Mouse (Mus musculus) hindbrain, postnatal 0 days (tissue): ENCODE data around the gene Olfr1208. TPM values are rescaled to one million over a fixed set of nuclear protein-coding genes. Genes with fewer than 3 reads are reported as not detected.

Source experiments
- ATAC-seq: fragments of 200-750 bp; cut with Nextera tagmentation; 2 replicates; pipeline ENCODE4 v1.8.0; 2017; ENCODE audit warnings: mild to moderate bottlenecking, moderate TSS enrichment, moderate library complexity
- DNase-seq: peaks from one replicate; pipeline ENCODE4 v3.0.0-alpha.2; 2015; ENCODE audit warnings: low spot score
- H3K27ac ChIP-seq: fragments of 300-500 bp; sonication (generic); 2 replicates; pipeline ENCODE4 v1.5.1; 2014; ENCODE audit warnings: mild to moderate bottlenecking
- H3K27me3 ChIP-seq: fragments of 300-500 bp; sonication (generic); 2 replicates; pipeline ENCODE4 v1.6.1; 2014; ENCODE audit warnings: low read length, mixed read lengths; ENCODE audit not compliant: insufficient read depth
- H3K36me3 ChIP-seq: fragments of 300-500 bp; sonication (generic); 2 replicates; pipeline ENCODE4 v1.6.1; 2014; ENCODE audit warnings: low read length, mixed read lengths; ENCODE audit not compliant: insufficient read depth
- H3K4me1 ChIP-seq: fragments of 300-500 bp; sonication (generic); 2 replicates; pipeline ENCODE4 v1.6.1; 2014; ENCODE audit warnings: antibody characterized with exemption, low read length, mixed read lengths; ENCODE audit not compliant: insufficient read depth
- H3K4me2 ChIP-seq: fragments of 300-500 bp; sonication (generic); 2 replicates; pipeline ENCODE4 v1.6.1; 2014; ENCODE audit warnings: low read depth, mild to moderate bottlenecking, low read length, moderate library complexity, mixed read lengths
- H3K4me3 ChIP-seq: fragments of 300-500 bp; sonication (generic); 2 replicates; pipeline ENCODE4 v1.5.1; 2014; ENCODE audit warnings: low read length
- H3K9ac ChIP-seq: fragments of 300-500 bp; sonication (generic); replicated peaks from 2 replicates; pipeline ENCODE4 v1.6.1; 2014; ENCODE audit warnings: mild to moderate bottlenecking, low read length, moderate library complexity, mixed read lengths
- H3K9me3 ChIP-seq: fragments of 300-500 bp; sonication (generic); 2 replicates; pipeline ENCODE4 v1.6.1; 2016; ENCODE audit warnings: low read length, mixed read lengths
- CTCF ChIP-seq: IDR thresholded peaks from 2 replicates; pipeline ENCODE4 v1.5.1; 2016; ENCODE audit warnings: antibody characterized with exemption, control low read depth, low read depth
- WGBS: fragments of 180-500 bp; shearing (Covaris S2); extraction: QIAGEN DNeasy Blood & Tissue Kit; methylation state at CpG from one replicate; pipeline ENCODE4 v1.1.7; 2014; 5-methylcytosine and 5-hydroxymethylcytosine counted together
- polyA plus RNA-seq: library from polyadenylated mRNA; unstranded; fragments of >200 nt; fragmentation: Nextera tagmentation; extraction: Ambion mirVana; gene quantifications from 2 replicates; pipeline ENCODE4 v1.2.1, GENCODE M21; 2015
- total RNA-seq: library from RNA; depleted of rRNA; stranded (reverse); fragments of >200 nt; gene quantifications from 2 replicates; pipeline ENCODE4 v1.2.3, GENCODE M21; 2014; rRNA removed

Gene Olfr1208
- total RNA-seq (not detected in 2 replicates), polyA plus RNA-seq (not detected in 2 replicates)

DNA sequence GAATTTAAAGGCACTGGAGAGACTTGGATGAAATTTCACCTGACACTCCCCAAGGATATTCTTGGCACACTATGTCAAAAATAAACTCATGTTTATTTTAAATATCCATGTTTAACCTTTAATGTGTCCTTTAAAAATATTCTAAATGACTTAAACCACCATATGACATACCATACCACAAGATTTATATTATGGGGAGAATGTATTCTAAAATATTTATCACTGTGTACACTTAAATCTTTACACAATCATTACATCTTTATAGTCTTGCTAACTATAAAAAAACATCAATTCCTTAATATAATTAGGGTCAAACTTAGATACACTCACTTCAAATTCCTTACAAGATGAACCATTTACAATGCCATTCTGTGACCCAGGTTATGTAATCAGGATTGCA lies at the start of gene Olfr1208:
Olfr1208 (minus strand) TSS at position 101 of the 400 bp plus-strand sequence.
- no peak within 1 kb of the TSS for H3K4me3 ChIP-seq
- H3K4me2 ChIP-seq: no peak within 1 kb of the TSS
- no peaks in the 10 kb centered on the region for H3K27me3 ChIP-seq
- no peak for TF ChIP-seq CTCF
- DNase-seq: no peak
- H3K4me1 ChIP-seq: no peaks in the 10 kb centered on the region
- H3K36me3 ChIP-seq: no peaks in the 10 kb centered on the region
- no peaks in the 10 kb centered on the region for H3K9me3 ChIP-seq
- no peak within 1 kb of the TSS for H3K9ac ChIP-seq
- ATAC-seq: no peak
- no peak within 1 kb of the TSS for H3K27ac ChIP-seq

DNA sequence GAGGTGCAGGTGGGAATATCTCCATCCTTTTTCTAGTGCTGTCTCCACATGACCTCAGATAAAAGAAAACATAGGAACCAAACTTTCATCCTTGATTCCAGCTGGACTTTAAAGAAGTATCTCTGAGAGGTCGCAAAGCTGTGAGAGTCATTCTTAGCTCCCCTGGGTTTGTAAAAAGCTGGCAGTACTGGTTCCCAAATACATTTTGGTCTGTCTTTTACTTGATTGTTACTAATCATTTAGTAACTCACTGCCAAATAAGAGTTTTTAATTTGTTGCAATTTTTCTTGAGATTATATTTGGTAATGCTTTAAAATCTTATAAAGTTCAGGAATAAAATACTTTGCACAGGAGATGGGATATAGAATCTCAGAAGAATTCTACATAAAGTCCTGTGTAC lies 35.9 kb upstream of the Olfr1208 start, which contains the start of gene Olfr1211:
Olfr1211 (minus strand) TSS at position 101 of the 400 bp plus-strand sequence.
- 85% methylated on average over 1 of the region's 1 CpGs for WGBS
- no peak within 1 kb of the TSS for H3K4me2 ChIP-seq
- H3K36me3 ChIP-seq: no peaks in the 10 kb centered on the region
- no peaks in the 10 kb centered on the region for H3K27me3 ChIP-seq
- H3K4me3 ChIP-seq: no peak within 1 kb of the TSS
- no peaks in the 10 kb centered on the region for H3K4me1 ChIP-seq
- no peak within 1 kb of the TSS for H3K9ac ChIP-seq
- no peak within 1 kb of the TSS for H3K27ac ChIP-seq
- no peak for ATAC-seq
- DNase-seq: no peak
- TF ChIP-seq CTCF: no peak
- no peaks in the 10 kb centered on the region for H3K9me3 ChIP-seq

DNA sequence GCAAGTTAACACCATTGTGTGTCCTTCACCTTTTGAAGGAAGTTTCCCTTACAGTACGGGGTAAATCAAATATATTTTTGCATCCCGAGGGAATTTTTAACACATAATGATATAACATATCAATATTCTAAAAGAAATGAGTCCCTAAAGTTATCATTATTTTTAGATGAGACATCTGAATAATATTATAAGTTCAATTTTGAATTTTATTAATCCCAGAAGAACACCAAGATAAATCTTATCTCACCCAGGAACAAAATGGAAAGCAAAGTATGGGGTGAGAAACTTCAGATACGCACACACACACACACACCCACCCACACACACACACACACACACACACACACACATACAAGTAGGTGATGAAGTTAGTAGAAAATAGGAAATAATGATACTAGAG lies 12.9 kb upstream of the Olfr1208 start, which contains the start of gene Olfr1209:
Olfr1209 (minus strand) TSS at position 101 of the 400 bp plus-strand sequence.
- H3K9me3 ChIP-seq: no peaks in the 10 kb centered on the region
- H3K36me3 ChIP-seq: no peaks in the 10 kb centered on the region
- H3K4me2 ChIP-seq: no peak within 1 kb of the TSS
- H3K27me3 ChIP-seq: no peaks in the 10 kb centered on the region
- H3K4me1 ChIP-seq: no peaks in the 10 kb centered on the region
- no peak within 1 kb of the TSS for H3K27ac ChIP-seq
- ATAC-seq (no peak), DNase-seq (no peak)
- no peak within 1 kb of the TSS for H3K9ac ChIP-seq
- H3K4me3 ChIP-seq: no peak within 1 kb of the TSS
- TF ChIP-seq CTCF: no peak
- WGBS: 91% methylated on average over 3 of the region's 3 CpGs

DNA sequence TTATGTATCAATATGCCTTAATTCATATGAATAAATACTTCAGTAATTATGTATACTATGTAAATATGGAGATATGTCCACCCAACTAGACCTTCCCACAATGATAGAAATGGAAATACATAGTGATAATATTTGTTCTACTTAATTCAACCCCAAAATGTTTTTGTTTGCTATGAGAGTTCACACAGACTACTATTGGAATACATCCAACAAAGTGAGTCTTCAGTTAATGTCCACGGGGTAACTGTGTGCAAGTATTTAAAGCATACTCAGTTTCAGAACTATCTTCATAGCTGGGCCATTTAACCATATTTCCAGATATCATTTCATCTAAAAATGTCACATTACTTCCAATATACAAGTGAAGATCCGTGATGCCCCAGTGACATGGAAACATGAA lies 39.2 kb downstream of the Olfr1208 start, which contains the start of gene Olfr1206:
Olfr1206 (plus strand) TSS at position 301 of the 400 bp plus-strand sequence.
- DNase-seq: no peak
- ATAC-seq: no peak
- Histone ChIP-seq H3K4me1 (no peaks in the 10 kb centered on the region), H3K27ac (no peak within 1 kb of the TSS), H3K4me3 (no peak within 1 kb of the TSS), H3K9me3 (no peaks in the 10 kb centered on the region), H3K4me2 (no peak within 1 kb of the TSS), H3K9ac (no peak within 1 kb of the TSS), H3K36me3 (no peaks in the 10 kb centered on the region), H3K27me3 (no peaks in the 10 kb centered on the region)
- no peak for TF ChIP-seq CTCF
- WGBS: 84% methylated on average over 2 of the region's 2 CpGs

DNA sequence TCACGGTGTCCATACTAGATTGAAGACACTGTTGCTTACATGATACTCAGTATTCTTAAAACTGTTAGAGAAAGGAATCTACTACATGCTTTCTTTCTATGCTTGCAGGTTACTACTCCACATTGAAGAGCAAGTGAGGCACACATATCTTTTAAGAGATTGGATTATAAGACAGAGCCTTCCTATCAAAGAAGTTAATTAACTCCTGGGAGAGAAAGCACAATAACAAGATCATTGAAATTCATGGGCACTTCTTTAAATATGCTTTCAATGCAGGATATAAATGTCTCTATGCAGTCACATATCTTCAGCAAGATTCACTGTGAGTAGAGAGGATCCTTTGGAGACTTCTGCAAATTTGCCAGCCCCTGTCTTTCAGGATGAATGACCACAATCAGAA lies 53.1 kb downstream of the Olfr1208 start, which contains the start of gene Olfr1204:
Olfr1204 (plus strand) TSS at position 301 of the 400 bp plus-strand sequence.
- Histone ChIP-seq H3K27me3 (no peaks in the 10 kb centered on the region), H3K27ac (no peak within 1 kb of the TSS), H3K36me3 (no peaks in the 10 kb centered on the region), H3K4me2 (no peak within 1 kb of the TSS), H3K4me3 (no peak within 1 kb of the TSS), H3K4me1 (no peaks in the 10 kb centered on the region), H3K9me3 (no peaks in the 10 kb centered on the region), H3K9ac (no peak within 1 kb of the TSS)
- no peak for DNase-seq
- 100% methylated on average over 1 of the region's 1 CpGs for WGBS
- ATAC-seq: no peak
- no peak for TF ChIP-seq CTCF

Other genes starting within 250 kb of the Olfr1208 start
- gene Olfr1193, start 226.7 kb downstream of the Olfr1208 start, total RNA-seq: not detected in 2 replicates
- not detected in 2 replicates for gene Olfr1193, start 226.7 kb downstream of the Olfr1208 start, polyA plus RNA-seq
- not detected in 2 replicates for gene Olfr1195, start 213.1 kb downstream of the Olfr1208 start, total RNA-seq
- not detected in 2 replicates for gene Olfr1195, start 213.1 kb downstream of the Olfr1208 start, polyA plus RNA-seq
- not detected in 2 replicates for gene Olfr1196, start 197.7 kb downstream of the Olfr1208 start, total RNA-seq
- gene Olfr1196, start 197.7 kb downstream of the Olfr1208 start, polyA plus RNA-seq: not detected in 2 replicates
- gene Olfr1197, start 169.9 kb downstream of the Olfr1208 start, total RNA-seq: not detected in 2 replicates
- gene Olfr1197, start 169.9 kb downstream of the Olfr1208 start, polyA plus RNA-seq: not detected in 2 replicates
- not detected in 2 replicates for gene Olfr1198, start 150.9 kb downstream of the Olfr1208 start, total RNA-seq
- not detected in 2 replicates for gene Olfr1198, start 150.9 kb downstream of the Olfr1208 start, polyA plus RNA-seq
- gene Olfr1199, start 141.8 kb downstream of the Olfr1208 start, total RNA-seq: not detected in 2 replicates
- gene Olfr1199, start 141.8 kb downstream of the Olfr1208 start, polyA plus RNA-seq: not detected in 2 replicates
- gene Olfr1200, start 131.8 kb downstream of the Olfr1208 start, total RNA-seq: not detected in 2 replicates
- not detected in 2 replicates for gene Olfr1200, start 131.8 kb downstream of the Olfr1208 start, polyA plus RNA-seq
- gene Olfr1201, start 109.3 kb downstream of the Olfr1208 start, total RNA-seq: not detected in 2 replicates
- not detected in 2 replicates for gene Olfr1201, start 109.3 kb downstream of the Olfr1208 start, polyA plus RNA-seq
- gene Olfr1202, start 87.8 kb downstream of the Olfr1208 start, total RNA-seq: not detected in 2 replicates
- not detected in 2 replicates for gene Olfr1202, start 87.8 kb downstream of the Olfr1208 start, polyA plus RNA-seq
- gene Olfr1205, start 72.6 kb downstream of the Olfr1208 start, total RNA-seq: not detected in 2 replicates
- not detected in 2 replicates for gene Olfr1205, start 72.6 kb downstream of the Olfr1208 start, polyA plus RNA-seq
- not detected in 2 replicates for gene Olfr1204, start 53.0 kb downstream of the Olfr1208 start, total RNA-seq
- gene Olfr1204, start 53.0 kb downstream of the Olfr1208 start, polyA plus RNA-seq: not detected in 2 replicates
- not detected in 2 replicates for gene Olfr1206, start 39.1 kb downstream of the Olfr1208 start, total RNA-seq
- gene Olfr1206, start 39.1 kb downstream of the Olfr1208 start, polyA plus RNA-seq: not detected in 2 replicates
- not detected in 2 replicates for gene Olfr1209, start 12.8 kb upstream of the Olfr1208 start, total RNA-seq
- not detected in 2 replicates for gene Olfr1209, start 12.8 kb upstream of the Olfr1208 start, polyA plus RNA-seq
- not detected in 2 replicates for gene Olfr1211, start 35.8 kb upstream of the Olfr1208 start, total RNA-seq
- not detected in 2 replicates for gene Olfr1211, start 35.8 kb upstream of the Olfr1208 start, polyA plus RNA-seq
- not detected in 2 replicates for gene Olfr1212, start 51.7 kb upstream of the Olfr1208 start, total RNA-seq
- not detected in 2 replicates for gene Olfr1212, start 51.7 kb upstream of the Olfr1208 start, polyA plus RNA-seq
- not detected in 2 replicates for gene Gm13762, start 78.0 kb upstream of the Olfr1208 start, total RNA-seq
- not detected in 2 replicates for gene Gm13762, start 78.0 kb upstream of the Olfr1208 start, polyA plus RNA-seq
- not detected in 2 replicates for gene Olfr1214, start 90.3 kb upstream of the Olfr1208 start, total RNA-seq
- gene Olfr1214, start 90.3 kb upstream of the Olfr1208 start, polyA plus RNA-seq: not detected in 2 replicates
- gene Olfr1215, start 104.7 kb upstream of the Olfr1208 start, total RNA-seq: not detected in 2 replicates
- not detected in 2 replicates for gene Olfr1215, start 104.7 kb upstream of the Olfr1208 start, polyA plus RNA-seq
- gene Olfr1216, start 116.0 kb upstream of the Olfr1208 start, total RNA-seq: not detected in 2 replicates
- not detected in 2 replicates for gene Olfr1216, start 116.0 kb upstream of the Olfr1208 start, polyA plus RNA-seq
- gene Olfr1217, start 129.8 kb upstream of the Olfr1208 start, total RNA-seq: not detected in 2 replicates
- gene Olfr1217, start 129.8 kb upstream of the Olfr1208 start, polyA plus RNA-seq: not detected in 2 replicates
- gene Olfr1218, start 158.9 kb upstream of the Olfr1208 start, total RNA-seq: not detected in 2 replicates
- not detected in 2 replicates for gene Olfr1218, start 158.9 kb upstream of the Olfr1208 start, polyA plus RNA-seq
- gene Olfr1219, start 181.2 kb upstream of the Olfr1208 start, total RNA-seq: not detected in 2 replicates
- gene Olfr1219, start 181.2 kb upstream of the Olfr1208 start, polyA plus RNA-seq: not detected in 2 replicates
- gene Olfr1220, start 204.5 kb upstream of the Olfr1208 start, total RNA-seq: not detected in 2 replicates
- not detected in 2 replicates for gene Olfr1220, start 204.5 kb upstream of the Olfr1208 start, polyA plus RNA-seq
- not detected in 2 replicates for gene Olfr1221, start 215.0 kb upstream of the Olfr1208 start, total RNA-seq
- gene Olfr1221, start 215.0 kb upstream of the Olfr1208 start, polyA plus RNA-seq: not detected in 2 replicates
- not detected in 2 replicates for gene Olfr1222, start 230.7 kb upstream of the Olfr1208 start, total RNA-seq
- not detected in 2 replicates for gene Olfr1222, start 230.7 kb upstream of the Olfr1208 start, polyA plus RNA-seq
- gene Olfr1223, start 249.2 kb upstream of the Olfr1208 start, total RNA-seq: not detected in 2 replicates
- not detected in 2 replicates for gene Olfr1223, start 249.2 kb upstream of the Olfr1208 start, polyA plus RNA-seq